Mouse (Mus musculus) neutrophil, adult 65 days (primary cell): ENCODE results near the gene Sypl. TPM values are rescaled to one million over a fixed set of nuclear protein-coding genes. Genes with fewer than 3 reads are reported as not detected.

Experiments
- total RNA-seq: library from RNA; stranded (reverse); gene quantifications from 2 replicates; pipeline ENCODE4 v1.2.4, GENCODE M21; 2023

Gene Sypl
- 81.2 and 102 TPM in 2 replicates for total RNA-seq

DNA sequence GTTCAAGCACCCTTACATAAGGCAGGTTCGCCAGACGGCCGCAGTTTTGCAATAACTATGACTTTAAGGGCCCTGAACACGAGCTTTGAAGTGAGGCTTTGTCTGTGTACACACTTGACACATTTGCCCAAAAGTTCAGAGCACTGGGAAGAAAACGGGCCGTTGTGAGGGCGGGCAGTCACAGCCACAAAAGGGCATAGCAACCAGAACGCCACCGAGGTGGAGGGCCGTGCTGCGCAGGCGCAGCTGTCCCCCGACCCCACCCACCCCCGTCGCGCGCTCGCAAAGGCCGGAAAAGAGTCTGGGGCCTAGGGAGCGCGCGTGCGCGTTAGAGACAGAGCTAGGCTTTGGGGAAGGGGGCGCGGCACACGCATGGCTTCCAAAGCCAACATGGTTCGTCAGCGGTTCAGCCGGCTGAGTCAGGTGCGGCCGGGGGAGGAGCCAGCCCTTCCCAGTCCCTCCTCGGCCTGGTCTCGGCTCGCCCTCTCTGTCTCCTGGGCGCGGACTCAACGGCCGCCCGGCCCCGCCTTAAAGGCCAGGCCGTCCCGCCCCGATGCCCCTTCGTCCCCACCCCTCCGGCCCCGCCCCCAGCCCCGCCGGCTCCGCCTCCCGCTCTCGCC, at the start of gene Sypl:
TSS of gene Sypl (plus strand) at position 296 of the 620 bp plus-strand sequence.

Other genes with a start within 250 kb of the Sypl start
- 55.0 and 56.9 TPM in 2 replicates for gene Nampt, start 134.3 kb upstream of the Sypl start, total RNA-seq
- gene Cdhr3, start 139.0 kb downstream of the Sypl start, total RNA-seq, result not detected in 2 replicates
- 147 and 159 TPM in 2 replicates for gene Atxn7l1, start 193.8 kb downstream of the Sypl start, total RNA-seq